Mouse (Mus musculus) CH12F3 (cell line): ENCODE measurements around the gene Flrt2.
"Not testable (repeated sequence)": the region's sequence is repeated elsewhere in the genome, so short reads cannot be mapped to it uniquely, and the experiment has no call there.

ENCODE experiments used
- in situ Hi-C: fragments of 300-500 bp; cut with MboI; formaldehyde crosslinking; loops from 2 replicates; pipeline ENCODE4 v1.14.3; 2020; ENCODE audit warnings: low sequenced_read_pairs

Flrt2 gene

DNA sequence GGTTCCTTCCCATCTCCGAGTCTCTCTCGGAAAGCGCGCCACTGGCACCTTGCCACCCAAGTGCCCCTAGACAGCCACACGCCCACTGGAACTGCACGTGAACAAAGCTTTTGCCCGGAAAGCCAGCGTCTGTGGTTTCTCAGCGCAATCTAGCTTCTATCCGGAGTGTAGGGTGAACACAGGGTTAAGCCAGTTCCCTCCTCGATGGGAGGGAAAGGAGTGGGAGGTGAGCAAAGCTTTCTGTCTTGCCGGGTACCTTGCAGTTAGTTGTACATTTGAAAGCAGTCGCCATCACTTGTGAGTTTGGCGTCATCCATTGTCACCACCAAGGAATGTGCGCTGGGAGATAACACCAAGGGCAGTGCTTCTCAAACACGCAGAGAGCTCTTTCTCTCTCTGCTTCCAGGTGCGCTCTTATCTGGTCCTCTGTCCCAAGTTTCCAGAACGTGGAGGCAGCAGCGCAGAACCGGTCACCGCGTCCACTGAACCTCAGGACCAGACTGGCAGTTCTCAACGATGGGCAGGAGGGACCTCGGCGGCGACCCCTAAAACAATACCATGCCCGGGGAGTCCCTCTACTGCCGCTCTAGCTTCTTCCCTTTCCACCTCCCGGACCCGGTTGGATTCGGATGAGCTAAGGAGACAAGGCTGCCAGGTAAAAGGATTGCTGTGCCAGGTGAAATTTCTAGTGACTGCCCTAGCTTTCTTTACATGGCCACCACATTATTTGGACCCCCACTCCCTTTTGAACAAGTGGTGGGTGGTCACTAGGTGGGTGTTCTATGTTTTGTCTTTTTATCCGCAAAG, at the start of gene Flrt2:
Flrt2 (plus strand) TSS at position 266 of the 807 bp plus-strand sequence.
- in situ Hi-C loops, result no loop called here

DNA sequence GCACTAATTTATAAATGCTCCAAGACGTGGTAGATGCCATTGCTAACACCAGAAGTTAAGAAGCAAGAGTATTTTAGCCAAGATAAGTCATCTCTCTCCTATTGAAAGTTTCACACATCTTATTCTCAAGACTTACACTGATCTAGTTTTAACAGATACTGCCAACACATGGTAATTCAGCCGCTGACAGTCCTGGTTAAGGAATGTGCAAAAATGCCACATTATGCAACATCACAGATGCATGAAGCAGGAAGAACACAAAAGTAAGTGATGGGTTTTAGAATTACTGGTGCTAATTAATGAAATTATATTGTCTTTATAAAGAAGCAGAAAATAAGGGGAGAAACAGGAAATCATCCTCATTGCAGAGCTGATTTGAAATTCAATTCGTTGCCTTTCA, 49.8 kb upstream of the Flrt2 start:
- in situ Hi-C loops, result no loop called here

GRCm38 (mm10) chr12:95647179-95647578, 44.8 kb upstream of the Flrt2 start:
- in situ Hi-C loops, result not testable (repeated sequence)

GRCm38 (mm10) chr12:95652172-95653156, 39.6 kb upstream of the Flrt2 start:
- in situ Hi-C loops, result no loop called here

GRCm38 (mm10) chr12:95656594-95656993, 35.4 kb upstream of the Flrt2 start:
- in situ Hi-C loops, result no loop called here

DNA sequence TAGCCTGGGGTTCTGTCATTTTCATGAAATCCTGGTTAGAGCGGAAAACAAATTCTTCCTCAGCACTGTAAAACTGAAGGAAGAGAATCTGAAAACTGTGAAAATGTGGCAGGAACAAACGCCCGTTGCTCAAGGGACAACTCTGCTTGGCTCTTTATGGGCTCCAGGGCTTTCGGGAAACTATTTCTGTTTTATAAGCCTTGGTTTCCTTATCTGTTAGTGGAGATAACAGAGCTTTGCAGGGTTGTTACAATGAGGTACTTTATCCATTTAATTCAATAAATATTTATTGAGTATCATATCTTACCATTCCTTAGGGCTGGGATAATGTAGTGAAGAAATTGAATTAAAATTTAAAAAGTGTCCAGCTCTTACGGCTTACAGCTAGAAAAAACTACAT, 24.7 kb upstream of the Flrt2 start:
- in situ Hi-C loops, result no loop called here

GRCm38 (mm10) chr12:95675711-95676110, 16.3 kb upstream of the Flrt2 start:
- in situ Hi-C loops, result no loop called here

DNA sequence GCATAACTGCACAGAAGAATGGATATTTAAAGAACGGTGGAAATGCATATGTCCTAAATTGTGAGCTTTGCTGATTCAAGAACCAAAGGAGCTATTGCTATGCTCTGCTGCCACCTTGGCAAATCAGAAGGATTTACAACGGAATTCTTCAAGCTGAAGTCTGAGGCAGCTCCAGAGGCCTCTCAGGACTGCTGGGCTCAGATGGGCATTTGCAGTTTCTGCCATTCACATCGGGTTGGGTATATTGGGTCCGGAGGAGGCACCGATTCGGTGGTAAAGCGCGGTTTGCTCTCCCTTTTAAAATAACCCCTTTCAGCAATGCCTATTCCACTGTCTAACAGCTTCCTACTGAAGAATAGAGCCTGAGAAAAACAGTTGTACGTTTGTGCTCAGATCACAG, 1.2 kb upstream of the Flrt2 start:
- in situ Hi-C loops, result no loop called here

GRCm38 (mm10) chr12:95692948-95693650, 1.1 kb downstream of the Flrt2 start:
- in situ Hi-C loops, result no loop called here

- in situ Hi-C loops, result no loop called here
Measured at GRCm38 (mm10) chr12:95693651-95694471, 1.8 kb downstream of the Flrt2 start.

- in situ Hi-C loops, result no loop called here
Measured at GRCm38 (mm10) chr12:95694507-95694906, 2.5 kb downstream of the Flrt2 start.

DNA sequence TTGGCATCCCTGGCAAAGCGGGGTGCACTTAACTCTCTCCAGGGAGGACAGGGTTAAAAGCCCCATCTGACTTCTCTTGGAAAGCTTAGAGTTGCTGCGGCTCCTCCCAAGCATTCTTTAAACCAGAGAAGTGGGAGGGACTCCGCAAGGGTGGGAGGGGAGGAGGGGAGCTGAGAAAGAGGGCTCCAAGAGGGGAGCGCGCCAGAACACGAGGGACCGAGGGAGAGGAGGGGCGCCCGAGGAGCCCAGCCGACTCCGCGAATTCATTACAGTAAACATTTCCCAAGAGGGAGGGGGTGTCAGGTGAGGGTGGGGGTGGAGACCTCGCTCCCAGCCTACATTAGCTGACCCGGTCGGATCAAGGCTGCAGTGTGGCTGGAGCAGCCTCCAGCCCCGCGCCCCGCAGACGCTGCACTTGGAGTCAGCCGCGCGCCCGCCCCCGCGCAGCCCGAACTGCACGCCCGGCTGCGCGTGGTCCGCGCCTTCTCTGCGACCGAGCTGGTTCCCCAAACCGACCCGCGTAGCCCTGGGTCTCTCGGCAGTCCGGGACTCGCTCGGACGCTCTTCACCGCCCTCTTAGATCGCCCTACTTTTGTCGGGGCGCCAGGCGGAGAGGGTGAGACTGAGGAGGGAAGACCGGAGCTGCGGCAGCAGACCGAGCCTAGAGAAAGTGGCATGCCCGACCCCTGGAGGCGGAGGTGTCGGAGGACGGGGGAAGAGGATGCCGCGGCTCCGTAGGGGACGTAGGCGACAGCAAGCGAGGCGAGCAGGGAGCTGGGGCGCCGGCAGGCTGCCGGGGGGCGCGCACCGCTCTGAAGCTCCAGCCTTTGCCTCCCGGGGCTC, 3.2 kb downstream of the Flrt2 start:
- in situ Hi-C loops, result no loop called here

- in situ Hi-C loops, result no loop called here
Measured at GRCm38 (mm10) chr12:95695834-95696521, 4.0 kb downstream of the Flrt2 start.

DNA sequence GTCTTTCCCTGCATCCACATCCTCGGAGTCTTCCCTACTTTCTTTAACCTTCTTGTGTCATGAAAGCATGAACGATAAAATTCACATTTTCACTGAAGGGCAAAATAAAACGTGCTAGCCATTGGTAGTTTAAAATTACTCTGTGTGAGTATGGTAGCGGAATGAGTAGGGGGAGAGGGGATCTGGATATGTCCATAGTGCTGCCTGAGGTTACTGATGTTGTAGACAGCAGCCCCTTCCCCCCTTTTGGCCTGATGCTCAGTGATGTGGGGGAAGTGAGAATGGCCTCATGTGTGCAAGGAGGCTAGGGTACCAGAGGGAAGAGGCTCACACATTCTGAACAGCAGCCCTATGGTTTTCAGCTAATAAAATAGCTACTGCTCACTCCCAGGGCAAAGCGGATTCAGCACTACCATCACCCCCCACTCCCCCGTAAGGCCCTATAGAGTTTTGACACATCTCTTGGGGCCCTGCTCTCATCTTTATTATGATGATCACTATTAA, 4.5 kb downstream of the Flrt2 start:
- in situ Hi-C loops, result no loop called here

DNA sequence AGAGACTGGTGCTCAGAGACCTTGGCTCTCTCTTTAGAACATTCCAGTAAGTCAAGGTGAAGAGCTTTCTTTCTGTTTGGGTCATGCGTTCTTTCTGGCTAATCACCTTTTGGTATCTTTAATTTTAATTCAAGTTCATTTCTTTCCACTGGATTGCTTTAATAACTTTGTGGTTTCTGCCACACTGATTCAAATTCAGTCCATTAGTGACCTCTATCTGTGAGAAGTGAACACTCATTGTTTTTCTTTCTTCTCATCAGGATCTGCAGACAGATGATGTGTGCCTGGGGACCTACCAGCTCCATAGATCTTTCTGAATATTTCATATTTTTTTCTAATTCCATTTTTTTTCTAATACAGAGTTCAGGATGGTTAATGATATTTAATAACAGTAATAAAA, 6.5 kb downstream of the Flrt2 start:
- in situ Hi-C loops, result no loop called here

- in situ Hi-C loops, result no loop called here
Measured at GRCm38 (mm10) chr12:95700746-95701145, 8.7 kb downstream of the Flrt2 start.

- in situ Hi-C loops, result no loop called here
Measured at GRCm38 (mm10) chr12:95701580-95701979, 9.6 kb downstream of the Flrt2 start.

GRCm38 (mm10) chr12:95705006-95705405, 13.0 kb downstream of the Flrt2 start:
- in situ Hi-C loops, result no loop called here

GRCm38 (mm10) chr12:95723265-95723664, 31.2 kb downstream of the Flrt2 start:
- in situ Hi-C loops, result no loop called here
